Mouse (Mus musculus): ENCODE data around the gene Olfr1162. TPM values are rescaled to one million over a fixed set of nuclear protein-coding genes. Genes with fewer than 3 reads are reported as not detected.
"Not testable (repeated sequence)": the region's sequence is repeated elsewhere in the genome, so short reads cannot be mapped to it uniquely, and the experiment has no call there.

Gene Olfr1162
- polyA plus RNA-seq (2014; fragmentation: Nextera tagmentation; extraction: Ambion mirVana), result not detected in 2 replicates

- Histone ChIP-seq H3K9me3 (ENCODE audit: control insufficient read depth, low read length) (no peaks in the 10 kb centered on the region), H3K4me1 (replicated peaks; ENCODE audit: control insufficient read depth, insufficient read depth, low read length) (no peaks in the 10 kb centered on the region), H3K27ac (ENCODE audit: low read depth, low read length) (no peak within 1 kb of the TSS), H3K27me3 (ENCODE audit: control insufficient read depth, insufficient read depth, low read length) (no peaks in the 10 kb centered on the region), H3K4me3 (ENCODE audit: low read depth, low read length) (no peak within 1 kb of the TSS), H3K4me2 (ENCODE audit: low read depth, low read length, severe bottlenecking) (no peak within 1 kb of the TSS), H3K9ac (ENCODE audit: low read length) (no peak within 1 kb of the TSS), H3K36me3 (ENCODE audit: control insufficient read depth, insufficient read depth, low read length) (no peaks in the 10 kb centered on the region)
- no peak for DNase-seq (ENCODE audit: low spot score)
- 72% methylated on average over 1 of the region's 1 CpGs for WGBS
- no peak for ATAC-seq (replicated peaks; ENCODE audit: low FRiP score)
These were observed at the start of gene Olfr1162 for GRCm38 (mm10) chr2:88051029-88051428. Gene Olfr1162, minus strand, starts transcription at chr2:88051129.

- WGBS, result 81% methylated on average over 4 of the region's 4 CpGs
These were observed 42.9 kb upstream of the Olfr1162 start, which contains the start of gene Olfr1164 for GRCm38 (mm10) chr2:88093866-88094265. Gene Olfr1164, minus strand, starts transcription at chr2:88093966.

GRCm38 (mm10) chr2:88071730-88072129 lies 20.8 kb upstream of the Olfr1162 start, which contains the start of gene Olfr1163:
Gene Olfr1163, minus strand, starts transcription at chr2:88071830.
- H3K27me3 ChIP-seq (ENCODE audit: control insufficient read depth, insufficient read depth, low read length), result no peaks in the 10 kb centered on the region
- no peak within 1 kb of the TSS for H3K4me2 ChIP-seq (ENCODE audit: low read depth, low read length, severe bottlenecking)
- no peaks in the 10 kb centered on the region for H3K36me3 ChIP-seq (ENCODE audit: control insufficient read depth, insufficient read depth, low read length)
- no peak within 1 kb of the TSS for H3K27ac ChIP-seq (ENCODE audit: low read depth, low read length)
- no peaks in the 10 kb centered on the region for H3K4me1 ChIP-seq (replicated peaks; ENCODE audit: control insufficient read depth, insufficient read depth, low read length)
- no peaks in the 10 kb centered on the region for H3K9me3 ChIP-seq (ENCODE audit: control insufficient read depth, low read length)
- ATAC-seq (replicated peaks; ENCODE audit: low FRiP score), result no peak
- no peak within 1 kb of the TSS for H3K9ac ChIP-seq (ENCODE audit: low read length)
- DNase-seq (ENCODE audit: low spot score), result no peak
- H3K4me3 ChIP-seq (ENCODE audit: low read depth, low read length), result no peak within 1 kb of the TSS

More at GRCm38 (mm10) chr2:88093866-88094265, 42.9 kb upstream of the Olfr1162 start, which contains the start of gene Olfr1164:
- H3K36me3 ChIP-seq (ENCODE audit: control insufficient read depth, insufficient read depth, low read length), result no peaks in the 10 kb centered on the region
- no peak within 1 kb of the TSS for H3K27ac ChIP-seq (ENCODE audit: low read depth, low read length)
- H3K27me3 ChIP-seq (ENCODE audit: control insufficient read depth, insufficient read depth, low read length), result no peaks in the 10 kb centered on the region
- ATAC-seq (replicated peaks; ENCODE audit: low FRiP score) (no peak), DNase-seq (ENCODE audit: low spot score) (no peak)
- H3K4me1 ChIP-seq (replicated peaks; ENCODE audit: control insufficient read depth, insufficient read depth, low read length), result no peaks in the 10 kb centered on the region
- no peak within 1 kb of the TSS for H3K9ac ChIP-seq (ENCODE audit: low read length)
- H3K4me2 ChIP-seq (ENCODE audit: low read depth, low read length, severe bottlenecking), result no peak within 1 kb of the TSS
- H3K9me3 ChIP-seq (ENCODE audit: control insufficient read depth, low read length), result no peaks in the 10 kb centered on the region
- H3K4me3 ChIP-seq (ENCODE audit: low read depth, low read length), result no peak within 1 kb of the TSS

DNA sequence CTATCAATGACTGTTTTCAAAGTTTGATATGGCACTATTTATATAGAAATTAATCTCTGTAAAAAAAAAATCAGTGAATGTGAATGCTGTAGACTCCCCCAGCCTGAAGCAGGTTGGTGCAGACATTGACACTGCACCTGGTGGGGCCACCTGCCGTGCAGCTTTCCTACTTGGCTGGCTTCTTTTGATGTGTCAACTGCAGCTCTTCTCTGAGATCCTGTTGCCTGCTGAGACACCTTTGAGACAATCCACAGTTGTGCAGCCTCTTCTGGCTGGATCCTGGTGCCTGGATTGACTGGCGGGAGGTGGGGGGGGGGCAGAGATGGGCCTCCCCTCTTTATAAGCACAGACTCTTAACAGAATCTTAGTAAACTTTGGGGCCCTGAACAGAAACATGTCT lies 12.7 kb upstream of the Olfr1162 start:
- Histone ChIP-seq H3K9ac (ENCODE audit: low read length) (no peak overlapping the region), H3K4me2 (ENCODE audit: low read depth, low read length, severe bottlenecking) (no peak overlapping the region), H3K4me3 (ENCODE audit: low read depth, low read length) (no peak overlapping the region), H3K9me3 (ENCODE audit: control insufficient read depth, low read length) (no peaks in the 10 kb centered on the region), H3K4me1 (replicated peaks; ENCODE audit: control insufficient read depth, insufficient read depth, low read length) (no peaks in the 10 kb centered on the region), H3K27ac (ENCODE audit: low read depth, low read length) (no peak overlapping the region), H3K36me3 (ENCODE audit: control insufficient read depth, insufficient read depth, low read length) (no peaks in the 10 kb centered on the region), H3K27me3 (ENCODE audit: control insufficient read depth, insufficient read depth, low read length) (no peaks in the 10 kb centered on the region)
- WGBS, result 64% methylated on average over 2 of the region's 2 CpGs
- no peak for DNase-seq (ENCODE audit: low spot score)
- no peak for ATAC-seq (replicated peaks; ENCODE audit: low FRiP score)

DNA sequence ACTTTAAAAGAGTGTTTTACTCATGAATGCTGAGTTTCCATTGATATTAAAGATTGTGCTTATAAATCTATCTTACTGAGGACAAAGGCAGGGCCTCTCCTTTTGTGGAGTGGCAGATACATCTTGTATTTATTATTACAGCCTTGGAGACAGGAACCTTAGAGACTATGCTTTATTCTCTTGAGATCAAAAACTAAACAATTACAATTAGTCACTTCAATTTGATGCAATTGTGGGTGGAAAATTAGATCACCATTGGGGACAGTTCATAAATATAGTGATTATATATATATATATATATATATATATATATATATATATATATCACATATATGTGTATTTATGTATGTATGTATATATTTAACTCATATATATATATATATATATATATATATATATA lies 13.3 kb downstream of the Olfr1162 start, which contains the start of gene Olfr73:
TSS of gene Olfr73 (minus strand) at position 101 of the 400 bp plus-strand sequence.
- no peak within 1 kb of the TSS for H3K4me3 ChIP-seq (ENCODE audit: low read depth, low read length)
- no peak for ATAC-seq (replicated peaks; ENCODE audit: low FRiP score)
- H3K27ac ChIP-seq (ENCODE audit: low read depth, low read length), result no peak within 1 kb of the TSS
- H3K9ac ChIP-seq (ENCODE audit: low read length), result no peak within 1 kb of the TSS
- H3K36me3 ChIP-seq (ENCODE audit: control insufficient read depth, insufficient read depth, low read length), result no peaks in the 10 kb centered on the region
- no peaks in the 10 kb centered on the region for H3K27me3 ChIP-seq (ENCODE audit: control insufficient read depth, insufficient read depth, low read length)
- no peak within 1 kb of the TSS for H3K4me2 ChIP-seq (ENCODE audit: low read depth, low read length, severe bottlenecking)
- H3K4me1 ChIP-seq (replicated peaks; ENCODE audit: control insufficient read depth, insufficient read depth, low read length), result no peaks in the 10 kb centered on the region
- H3K9me3 ChIP-seq (ENCODE audit: control insufficient read depth, low read length), result no peaks in the 10 kb centered on the region
- DNase-seq (ENCODE audit: low spot score), result no peak

GRCm38 (mm10) chr2:88022474-88022873 lies 28.5 kb downstream of the Olfr1162 start, which contains the start of gene Olfr1161:
Gene Olfr1161, plus strand, starts transcription at chr2:88022774.
- H3K4me3 ChIP-seq (ENCODE audit: low read depth, low read length); H3K4me2 ChIP-seq (ENCODE audit: low read depth, low read length, severe bottlenecking); H3K9me3 ChIP-seq (ENCODE audit: control insufficient read depth, low read length); DNase-seq (ENCODE audit: low spot score); H3K27ac ChIP-seq (ENCODE audit: low read depth, low read length); H3K4me1 ChIP-seq (replicated peaks; ENCODE audit: control insufficient read depth, insufficient read depth, low read length); H3K36me3 ChIP-seq (ENCODE audit: control insufficient read depth, insufficient read depth, low read length); ATAC-seq (replicated peaks; ENCODE audit: low FRiP score); H3K27me3 ChIP-seq (ENCODE audit: control insufficient read depth, insufficient read depth, low read length); H3K9ac ChIP-seq (ENCODE audit: low read length): not testable (repeated sequence)
- 82% methylated on average over 1 of the region's 1 CpGs for WGBS

- no peaks in the 10 kb centered on the region for H3K36me3 ChIP-seq (ENCODE audit: control insufficient read depth, insufficient read depth, low read length)
- H3K4me1 ChIP-seq (replicated peaks; ENCODE audit: control insufficient read depth, insufficient read depth, low read length), result no peaks in the 10 kb centered on the region
- no peaks in the 10 kb centered on the region for H3K27me3 ChIP-seq (ENCODE audit: control insufficient read depth, insufficient read depth, low read length)
- DNase-seq (ENCODE audit: low spot score), result no peak
- no peak within 1 kb of the TSS for H3K27ac ChIP-seq (ENCODE audit: low read depth, low read length)
- ATAC-seq (replicated peaks; ENCODE audit: low FRiP score), result no peak
- no peaks in the 10 kb centered on the region for H3K9me3 ChIP-seq (ENCODE audit: control insufficient read depth, low read length)
- no peak within 1 kb of the TSS for H3K9ac ChIP-seq (ENCODE audit: low read length)
- H3K4me3 ChIP-seq (ENCODE audit: low read depth, low read length), result no peak within 1 kb of the TSS
- H3K4me2 ChIP-seq (ENCODE audit: low read depth, low read length, severe bottlenecking), result no peak within 1 kb of the TSS
These were observed 43.2 kb downstream of the Olfr1162 start, which contains the start of gene Olfr1160 for GRCm38 (mm10) chr2:88007515-88008318. Gene Olfr1160, minus strand, starts transcription at chr2:88008268.

All from forebrain, embryonic 11.5 days (tissue).